Mouse (Mus musculus) neural tube, postnatal 0 days (tissue): Measurements from ENCODE around the gene 2210017I01Rik. TPM values are rescaled to one million over a fixed set of nuclear protein-coding genes. Genes with fewer than 3 reads are reported as not detected.

Experiments used
- polyA plus RNA-seq: library from polyadenylated mRNA; unstranded; fragments of >200 nt; fragmentation: Nextera tagmentation; extraction: Ambion mirVana; gene quantifications from 2 replicates; pipeline ENCODE4 v1.2.1, GENCODE M21; 2015

2210017I01Rik gene
- not detected in 2 replicates for polyA plus RNA-seq

GRCm38 (mm10) chr3:92607392-92607791, at the start of gene 2210017I01Rik:
Gene 2210017I01Rik (minus strand): TSS chr3:92607492.

DNA sequence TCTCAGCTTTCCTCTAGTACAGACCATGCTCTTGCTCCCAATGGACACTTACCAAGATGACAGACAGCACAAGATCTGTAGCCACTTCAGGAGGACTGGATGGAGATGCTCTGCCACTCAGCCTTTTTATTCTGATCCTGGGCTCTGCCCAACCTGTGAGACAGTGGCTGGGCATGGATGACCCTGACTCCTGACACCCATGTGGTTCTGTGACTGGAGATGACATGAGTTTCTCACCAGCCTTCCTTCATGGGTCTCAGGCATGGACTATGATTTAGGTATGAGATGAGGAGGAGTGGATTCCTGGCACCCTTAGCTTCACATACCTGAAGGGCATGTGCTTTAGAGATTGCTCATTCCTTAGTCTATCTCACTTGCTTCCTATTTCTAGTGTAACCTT, 49.5 kb upstream of the 2210017I01Rik start, which contains the start of gene Lce1b:
Lce1b (minus strand) TSS at position 101 of the 400 bp plus-strand sequence.

DNA sequence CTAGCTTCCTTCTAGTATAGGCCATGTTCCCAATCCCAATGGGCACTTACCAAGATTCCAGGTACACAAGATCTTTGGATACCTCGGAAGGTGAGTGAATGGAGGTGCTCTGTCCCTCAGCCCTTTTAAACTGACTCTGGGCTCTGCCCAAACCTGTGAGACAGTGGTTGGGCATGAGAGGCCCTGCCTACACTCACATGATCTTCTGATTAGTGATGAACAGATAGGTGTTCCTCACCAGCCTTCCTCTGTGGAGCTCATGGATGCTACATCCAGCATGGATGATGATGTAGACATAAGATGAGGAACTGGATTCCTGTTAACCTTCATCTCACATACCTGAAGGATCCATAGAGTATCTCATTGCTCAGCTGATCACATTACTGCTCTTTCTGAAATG, 40.9 kb upstream of the 2210017I01Rik start, which contains the start of gene Lce1a1:
Lce1a1 (minus strand) TSS at position 101 of the 400 bp plus-strand sequence.

GRCm38 (mm10) chr3:92621560-92621959, 14.3 kb upstream of the 2210017I01Rik start, which contains the start of gene Lce6a:
Gene Lce6a (minus strand): TSS chr3:92621660.

DNA sequence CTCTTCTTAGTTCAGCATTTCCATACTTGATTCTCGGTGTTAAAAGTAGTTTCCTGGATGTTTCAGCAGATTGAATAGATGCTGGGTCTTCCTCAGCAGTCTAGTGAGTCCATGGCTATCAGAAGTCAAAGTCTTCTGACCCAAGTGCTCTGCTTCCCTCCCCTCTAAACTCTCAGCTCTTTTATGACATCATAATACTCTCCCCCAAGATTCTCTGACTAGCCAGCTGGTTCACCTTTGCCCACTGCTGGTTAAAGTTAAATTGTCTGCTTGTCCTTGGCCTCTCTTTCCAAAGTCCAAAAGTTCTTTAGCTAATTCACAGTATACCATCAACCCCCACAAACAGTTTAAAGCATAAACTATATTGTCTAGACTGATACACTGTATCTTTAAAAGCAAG, 18.4 kb downstream of the 2210017I01Rik start, which contains the start of gene Smcp:
Smcp (minus strand) TSS at position 140 of the 400 bp plus-strand sequence.

GRCm38 (mm10) chr3:92573449-92574041, 33.7 kb downstream of the 2210017I01Rik start, which contains the start of gene Ivl:
Gene Ivl (minus strand): TSS chr3:92573735.

Other genes with a start within 250 kb of the 2210017I01Rik start
- gene Sprr2f, start 242.3 kb downstream of the 2210017I01Rik start, polyA plus RNA-seq, result not detected in 2 replicates
- gene Sprr2h, start 221.8 kb downstream of the 2210017I01Rik start, polyA plus RNA-seq, result not detected in 2 replicates
- gene Sprr2i, start 199.5 kb downstream of the 2210017I01Rik start, polyA plus RNA-seq, result not detected in 2 replicates
- gene Sprr2j-ps, start 189.4 kb downstream of the 2210017I01Rik start, polyA plus RNA-seq, result not detected in 2 replicates
- 7.8 and 9.7 TPM in 2 replicates for gene Gm9774, start 178.1 kb downstream of the 2210017I01Rik start, polyA plus RNA-seq
- gene Sprr2k, start 174.9 kb downstream of the 2210017I01Rik start, polyA plus RNA-seq, result not detected in 2 replicates
- not detected in 2 replicates for gene Sprr1b, start 168.7 kb downstream of the 2210017I01Rik start, polyA plus RNA-seq
- gene Sprr3, start 148.8 kb downstream of the 2210017I01Rik start, polyA plus RNA-seq, result not detected in 2 replicates
- 0.85 and 1.2 TPM in 2 replicates for gene Sprr1a, start 121.6 kb downstream of the 2210017I01Rik start, polyA plus RNA-seq
- gene Sprr4, start 107.0 kb downstream of the 2210017I01Rik start, polyA plus RNA-seq, result not detected in 2 replicates
- gene 2310046K23Rik, start 73.0 kb downstream of the 2210017I01Rik start, polyA plus RNA-seq, result not detected in 2 replicates
- gene Ivl, start 33.8 kb downstream of the 2210017I01Rik start, polyA plus RNA-seq, result not detected in 2 replicates
- not detected in 2 replicates for gene Smcp, start 18.5 kb downstream of the 2210017I01Rik start, polyA plus RNA-seq
- gene Lce6a, start 14.2 kb upstream of the 2210017I01Rik start, polyA plus RNA-seq, result not detected in 2 replicates
- gene Lce1a1, start 40.8 kb upstream of the 2210017I01Rik start, polyA plus RNA-seq, result not detected in 2 replicates
- gene Lce1b, start 49.4 kb upstream of the 2210017I01Rik start, polyA plus RNA-seq, result not detected in 2 replicates
- not detected in 2 replicates for gene Lce1a2, start 62.8 kb upstream of the 2210017I01Rik start, polyA plus RNA-seq
- not detected in 2 replicates for gene Lce1c, start 71.8 kb upstream of the 2210017I01Rik start, polyA plus RNA-seq
- gene Lce1d, start 79.7 kb upstream of the 2210017I01Rik start, polyA plus RNA-seq, result not detected in 2 replicates
- not detected in 2 replicates for gene Lce1e, start 101.6 kb upstream of the 2210017I01Rik start, polyA plus RNA-seq
- gene Lce1f, start 112.9 kb upstream of the 2210017I01Rik start, polyA plus RNA-seq, result not detected in 2 replicates
- not detected in 2 replicates for gene Gm38119, start 131.6 kb upstream of the 2210017I01Rik start, polyA plus RNA-seq
- not detected in 2 replicates for gene Lce1g, start 144.8 kb upstream of the 2210017I01Rik start, polyA plus RNA-seq
- gene Lce1h, start 157.6 kb upstream of the 2210017I01Rik start, polyA plus RNA-seq, result not detected in 2 replicates
- not detected in 2 replicates for gene Lce1i, start 171.4 kb upstream of the 2210017I01Rik start, polyA plus RNA-seq
- gene Lce1j, start 183.0 kb upstream of the 2210017I01Rik start, polyA plus RNA-seq, result not detected in 2 replicates
- gene Lce1k, start 200.4 kb upstream of the 2210017I01Rik start, polyA plus RNA-seq, result not detected in 2 replicates
- gene Kprp, start 219.8 kb upstream of the 2210017I01Rik start, polyA plus RNA-seq, result not detected in 2 replicates
- not detected in 2 replicates for gene Lce1l, start 243.8 kb upstream of the 2210017I01Rik start, polyA plus RNA-seq